Mouse (Mus musculus) heart, embryonic 16.5 days (tissue): ENCODE measurements around the gene Cytip. TPM values are rescaled to one million over a fixed set of nuclear protein-coding genes. Genes with fewer than 3 reads are reported as not detected.

ENCODE experiments used
- ATAC-seq: fragments of 200-750 bp; cut with Nextera tagmentation; replicated peaks from 2 replicates; pipeline ENCODE4 v1.8.0; 2017; ENCODE audit warnings: moderate number of reproducible peaks; ENCODE audit not compliant: insufficient read depth, low FRiP score; ENCODE audit errors: extremely low read depth
- H3K27ac ChIP-seq: fragments of 300-500 bp; sonication (generic); 2 replicates; pipeline ENCODE4 v1.5.1; 2014; ENCODE audit warnings: mild to moderate bottlenecking, low read length, control low read depth, moderate library complexity
- H3K27me3 ChIP-seq: fragments of 300-500 bp; sonication (generic); 2 replicates; pipeline ENCODE4 v1.6.1; 2014; ENCODE audit warnings: low read length, mixed read lengths; ENCODE audit not compliant: control insufficient read depth, insufficient read depth
- H3K36me3 ChIP-seq: fragments of 300-500 bp; sonication (generic); 2 replicates; pipeline ENCODE4 v1.6.1; 2014; ENCODE audit not compliant: control insufficient read depth, insufficient read depth
- H3K4me1 ChIP-seq: fragments of 300-500 bp; sonication (generic); 2 replicates; pipeline ENCODE4 v1.6.1; 2014; ENCODE audit warnings: low read length, mixed read lengths; ENCODE audit not compliant: control insufficient read depth, insufficient read depth
- H3K4me2 ChIP-seq: fragments of 300-500 bp; sonication (generic); 2 replicates; pipeline ENCODE4 v1.6.1; 2014; ENCODE audit warnings: low read depth, mild to moderate bottlenecking, control low read depth, low read length
- H3K4me3 ChIP-seq: fragments of 300-500 bp; sonication (generic); 2 replicates; pipeline ENCODE4 v1.5.1; 2014; ENCODE audit warnings: mild to moderate bottlenecking, control low read depth, low read length
- H3K9ac ChIP-seq: fragments of 300-500 bp; sonication (generic); 2 replicates; pipeline ENCODE4 v1.6.1; 2014; ENCODE audit warnings: low read length, control low read depth
- H3K9me3 ChIP-seq: fragments of 300-500 bp; sonication (generic); replicated peaks from 2 replicates; pipeline ENCODE4 v1.6.1; 2016; ENCODE audit warnings: low read length; ENCODE audit not compliant: control insufficient read depth
- WGBS: fragments of 180-500 bp; shearing (Covaris S2); extraction: QIAGEN DNeasy Blood & Tissue Kit; methylation state at CpG from one replicate; pipeline ENCODE4 v1.1.7; 2014; 5-methylcytosine and 5-hydroxymethylcytosine counted together
- polyA plus RNA-seq: library from polyadenylated mRNA; unstranded; fragments of >200 nt; fragmentation: Nextera tagmentation; extraction: Ambion mirVana; gene quantifications from 2 replicates; pipeline ENCODE4 v1.2.1, GENCODE M21; 2015

Cytip gene
- polyA plus RNA-seq, 1 experiment from 2014 or later = 5.1 TPM

- no peaks in the 10 kb centered on the region for H3K36me3 ChIP-seq
- no peak for ATAC-seq
- H3K27me3 ChIP-seq = no peaks in the 10 kb centered on the region
- H3K27ac ChIP-seq = no peak overlapping the region
- no peak overlapping the region for H3K9ac ChIP-seq
- H3K4me2 ChIP-seq = no peak overlapping the region
- WGBS = 71% methylated on average over 1 of the region's 1 CpGs
- no peaks in the 10 kb centered on the region for H3K4me1 ChIP-seq
- no peaks in the 10 kb centered on the region for H3K9me3 ChIP-seq
- H3K4me3 ChIP-seq = no peak overlapping the region
These were observed 100.5 kb downstream of the Cytip start for GRCm38 (mm10) chr2:58094818-58095217.

GRCm38 (mm10) chr2:58086420-58086819 lies 108.9 kb downstream of the Cytip start:
- Histone ChIP-seq H3K9ac (no peak overlapping the region), H3K4me1 (no peaks in the 10 kb centered on the region), H3K36me3 (no peaks in the 10 kb centered on the region), H3K27me3 (no peaks in the 10 kb centered on the region), H3K4me2 (no peak overlapping the region), H3K4me3 (no peak overlapping the region), H3K9me3 (no peaks in the 10 kb centered on the region), H3K27ac (no peak overlapping the region)
- 68% methylated on average over 1 of the region's 1 CpGs for WGBS
- no peak for ATAC-seq

- Histone ChIP-seq H3K27me3 (no peaks in the 10 kb centered on the region), H3K27ac (no peak overlapping the region), H3K4me2 (no peak overlapping the region), H3K4me3 (no peak overlapping the region), H3K4me1 (no peaks in the 10 kb centered on the region), H3K9ac (no peak overlapping the region), H3K9me3 (no peaks in the 10 kb centered on the region), H3K36me3 (no peaks in the 10 kb centered on the region)
- 14% methylated on average over 1 of the region's 1 CpGs for WGBS
- ATAC-seq = no peak
These were observed 115.5 kb downstream of the Cytip start for GRCm38 (mm10) chr2:58079849-58080248.

Other genes with a start within 250 kb of the Cytip start
- gene Galnt5, start 197.6 kb downstream of the Cytip start, polyA plus RNA-seq = 0.66 and 0.72 TPM in 2 replicates
- gene Ermn, start 142.7 kb downstream of the Cytip start, polyA plus RNA-seq = not detected in 2 replicates
- gene Acvr1c, start 162.4 kb upstream of the Cytip start, polyA plus RNA-seq = 0.87 and 1.3 TPM in 2 replicates